Mouse (Mus musculus) brain, embryonic 14.5 days (tissue): ENCODE results near the gene Eral1. TPM values are rescaled to one million over a fixed set of nuclear protein-coding genes. Genes with fewer than 3 reads are reported as not detected.
A peak's percentile ranks its signal among the peaks of the same experiment; 100 is the strongest.

Experiments
- DNase-seq: peaks from one replicate; pipeline ENCODE4 v3.0.0-alpha.2; 2011; ENCODE audit warnings: low read depth
- CTCF ChIP-seq: fragments of 200-500 bp; IDR thresholded peaks from 2 replicates; pipeline ENCODE4 v1.5.1; 2012; ENCODE audit warnings: inconsistent platforms, mild to moderate bottlenecking, moderate library complexity, borderline replicate concordance; ENCODE audit not compliant: insufficient read depth, insufficient read length; ENCODE audit errors: extremely low read depth
- POLR2A ChIP-seq: fragments of 200-500 bp; IDR thresholded peaks from 2 replicates; pipeline ENCODE4 v1.6.1; 2012; ENCODE audit warnings: mild to moderate bottlenecking, inconsistent platforms, borderline replicate concordance; ENCODE audit not compliant: poor library complexity, insufficient read depth, insufficient read length, severe bottlenecking; ENCODE audit errors: extremely low read depth
- polyA plus RNA-seq: library from polyadenylated mRNA; depleted of rRNA; stranded (reverse); fragments of >200 nt; gene quantifications from 2 replicates; pipeline ENCODE4 v1.2.3, GENCODE M21; 2012; rRNA removed

The Eral1 gene
- polyA plus RNA-seq = 31.5 and 40.6 TPM in 2 replicates

GRCm38 (mm10) chr11:78079961-78080921 lies at the start of gene Eral1:
Eral1 (minus strand) TSS chr11:78080383.
- DNase-seq = peak; percentile 96
- no peak for TF ChIP-seq CTCF
- TF ChIP-seq POLR2A = peak; percentile 78; the same call in 1 of the 2 replicates

- peak; percentile 66 for DNase-seq
- TF ChIP-seq POLR2A (no peak), CTCF (no peak)
These were observed 49.3 kb upstream of the Eral1 start for GRCm38 (mm10) chr11:78129458-78129857.

- no peak for TF ChIP-seq CTCF
- no peak for TF ChIP-seq POLR2A
- DNase-seq = no peak
These were observed 46.6 kb upstream of the Eral1 start for GRCm38 (mm10) chr11:78126739-78127138.

DNA sequence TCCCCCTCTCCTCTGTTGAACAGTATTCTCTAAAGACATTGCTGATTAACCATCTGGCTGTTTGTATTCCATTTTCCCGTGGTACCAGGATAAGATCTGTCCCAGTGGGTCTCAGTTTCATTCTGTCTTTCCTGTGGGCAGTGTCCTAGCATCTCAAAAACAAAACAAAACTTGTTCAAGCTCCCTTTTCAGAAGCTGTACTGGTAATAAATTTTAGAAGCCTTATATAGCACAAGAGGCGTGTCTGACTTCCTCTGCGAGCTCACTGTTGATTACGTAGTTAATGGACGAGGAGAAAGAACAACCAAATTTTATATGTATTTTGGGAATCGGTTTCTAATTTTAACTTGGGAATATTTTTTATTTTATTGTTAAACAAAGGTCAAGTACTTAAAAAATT lies 45.5 kb upstream of the Eral1 start:
- TF ChIP-seq POLR2A (no peak), CTCF (no peak)
- peak; percentile 17 for DNase-seq

DNA sequence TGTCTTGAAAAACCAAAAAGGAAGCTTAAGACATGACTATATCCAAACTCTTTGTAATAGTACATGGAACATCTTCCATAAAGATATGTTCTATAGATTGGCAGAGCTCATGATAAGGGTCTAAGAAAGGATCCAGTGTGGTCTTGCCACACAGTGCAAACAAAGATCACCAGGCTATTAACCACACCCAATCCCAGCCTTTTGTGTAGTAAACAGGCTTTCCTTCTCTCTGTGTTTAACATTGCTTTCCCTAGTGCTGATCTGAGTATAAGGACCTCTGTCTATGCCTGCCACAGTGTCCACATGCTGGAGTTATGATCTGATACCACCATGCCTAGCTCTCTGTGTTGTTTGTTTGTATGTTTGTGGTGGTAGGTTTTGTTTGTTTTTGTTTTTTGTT lies 43.6 kb upstream of the Eral1 start:
- no peak for DNase-seq
- TF ChIP-seq POLR2A = no peak
- no peak for TF ChIP-seq CTCF

- DNase-seq = no peak
- TF ChIP-seq POLR2A (no peak), CTCF (no peak)
These were observed 42.6 kb upstream of the Eral1 start for GRCm38 (mm10) chr11:78122815-78123214.

DNA sequence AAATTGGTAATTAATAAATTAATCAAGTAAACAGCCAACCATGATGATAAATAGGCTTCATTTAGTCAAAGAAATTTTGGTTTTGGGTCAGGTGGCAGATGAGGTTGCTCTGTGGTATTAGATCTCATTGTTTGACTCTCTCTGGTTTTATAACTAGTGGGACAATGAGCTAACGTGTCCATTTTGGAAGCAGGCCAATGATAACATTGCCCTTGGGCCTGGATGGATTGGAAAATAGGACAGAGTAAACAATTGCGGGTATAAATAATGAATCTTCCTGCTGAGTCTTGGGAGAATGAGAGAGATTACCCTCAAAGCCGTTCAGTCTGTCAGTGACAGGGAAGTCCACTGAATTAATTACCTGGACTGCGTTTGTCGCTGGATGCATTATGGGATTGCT lies 41.0 kb upstream of the Eral1 start:
- peak; percentile 45 for DNase-seq
- TF ChIP-seq CTCF (no peak), POLR2A (no peak)

DNA sequence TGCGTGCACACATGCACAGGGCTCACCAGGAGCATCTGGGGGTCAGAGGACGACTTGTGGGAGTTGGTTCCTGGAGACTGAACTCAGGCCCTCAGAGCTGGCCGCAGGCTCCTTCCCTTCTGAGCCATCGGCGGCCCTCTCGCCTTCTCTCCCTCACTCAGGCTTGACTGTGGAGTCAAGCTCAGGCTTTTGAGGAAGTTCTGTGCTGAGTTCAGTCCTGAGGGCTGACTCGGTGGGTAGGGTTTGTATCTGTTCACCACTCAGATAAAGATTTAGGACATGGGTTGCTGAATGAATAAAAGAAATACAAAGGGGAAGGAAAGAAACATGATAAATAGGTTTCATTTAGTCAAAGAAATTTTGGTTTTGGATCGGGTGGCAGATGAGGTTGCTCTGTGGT lies 39.7 kb upstream of the Eral1 start:
- TF ChIP-seq POLR2A (no peak), CTCF (no peak)
- DNase-seq = no peak

- TF ChIP-seq POLR2A (no peak), CTCF (no peak)
- DNase-seq = no peak
These were observed 38.3 kb upstream of the Eral1 start for GRCm38 (mm10) chr11:78118467-78118866.

DNA sequence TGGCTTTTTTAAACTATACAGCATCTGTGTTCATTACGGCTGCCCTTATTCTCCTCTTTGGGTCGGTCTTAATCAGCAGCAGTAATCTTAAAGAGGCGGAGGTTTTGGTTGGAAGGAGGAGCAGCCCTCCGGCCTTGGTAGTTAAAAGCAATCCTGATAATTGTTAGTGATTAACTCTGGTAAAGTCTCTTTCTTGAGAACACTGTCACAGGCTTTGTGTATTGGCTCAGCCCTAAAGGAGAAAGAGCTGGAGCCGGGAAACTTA lies 35.9 kb upstream of the Eral1 start:
- TF ChIP-seq POLR2A (no peak), CTCF (no peak)
- DNase-seq = no peak

DNA sequence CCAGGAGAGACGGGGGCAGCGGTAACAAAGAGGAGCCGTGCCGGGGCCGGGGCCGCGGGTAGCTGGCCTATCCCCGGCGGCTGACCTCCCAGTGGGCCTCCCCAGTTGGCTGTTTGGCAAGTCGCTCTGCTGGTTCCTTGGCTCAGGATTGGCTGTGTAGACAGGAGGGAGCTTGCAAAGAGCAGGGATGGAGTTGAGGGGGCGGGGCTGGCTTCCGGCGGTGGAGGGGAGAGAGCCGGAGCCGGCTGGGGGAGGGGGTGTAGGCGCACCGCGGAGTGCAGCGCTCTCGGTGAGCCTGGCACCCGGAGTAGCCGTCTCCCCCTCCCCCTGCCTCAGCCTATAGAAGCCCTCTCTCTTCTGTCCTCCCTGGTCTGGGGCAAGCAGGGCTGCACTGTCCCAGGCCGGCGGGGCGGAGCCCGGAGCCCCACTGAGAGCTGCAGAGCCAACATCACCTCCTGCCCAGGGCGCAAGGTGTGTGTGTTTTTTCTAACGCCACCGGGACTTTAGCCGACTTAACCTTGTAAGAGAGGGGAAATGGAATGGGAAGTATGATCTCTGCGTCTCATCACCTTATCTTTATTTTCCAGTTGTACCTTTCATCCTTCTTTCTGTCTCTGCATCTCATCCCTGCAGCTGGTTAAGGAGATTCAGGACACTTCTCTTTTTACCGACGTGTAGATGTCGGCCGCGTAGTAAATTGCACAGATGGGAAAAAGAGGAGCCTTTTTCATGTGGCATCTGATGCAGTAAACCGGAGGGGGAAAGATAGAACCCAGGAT lies 35.4 kb upstream of the Eral1 start:
- TF ChIP-seq POLR2A = no peak
- TF ChIP-seq CTCF = no peak
- peak; percentile 99 for DNase-seq

DNA sequence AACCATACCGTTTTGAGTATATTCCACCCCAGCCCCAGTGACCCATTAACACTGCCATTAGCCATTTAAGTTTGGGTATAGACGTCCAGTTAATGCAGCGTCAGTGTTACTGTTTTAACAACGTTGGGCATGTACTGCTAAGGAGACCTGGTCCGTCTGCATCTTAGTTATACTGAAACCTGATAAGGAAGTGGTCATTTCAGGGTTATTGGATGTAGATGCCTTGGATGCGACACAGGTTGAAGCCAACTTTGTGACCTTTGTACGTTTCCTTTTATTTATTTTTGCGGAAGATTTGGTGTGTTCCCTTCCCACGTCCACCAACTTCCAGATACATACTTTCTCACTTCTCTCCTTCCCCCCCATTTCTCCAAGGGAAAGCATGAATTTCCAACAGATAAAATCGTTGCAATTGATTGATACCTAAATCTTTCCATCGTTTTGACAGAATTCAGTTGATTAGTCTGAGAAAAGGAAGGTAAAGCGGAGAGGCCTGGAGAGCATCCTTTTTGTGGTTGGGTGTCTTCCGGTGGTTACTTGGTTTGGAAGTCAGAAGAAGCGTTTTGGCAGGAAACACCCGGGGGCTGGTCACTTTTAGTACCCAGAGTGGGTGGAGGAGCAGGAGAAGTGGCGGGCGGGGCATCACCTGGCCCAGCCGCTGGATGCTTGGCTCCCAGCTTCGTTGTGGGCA lies 34.6 kb upstream of the Eral1 start:
- no peak for TF ChIP-seq CTCF
- peak; percentile 69; the same call in 1 of the 2 replicates for TF ChIP-seq POLR2A
- no peak for DNase-seq
